Mouse (Mus musculus): ENCODE data around the gene Gls. TPM values are rescaled to one million over a fixed set of nuclear protein-coding genes. Genes with fewer than 3 reads are reported as not detected.

Gls gene
- polyA plus RNA-seq, 1 experiment from 2014 or later: 37.1 TPM

GRCm38 (mm10) chr1:52231939-52232765, 880 bp downstream of the Gls start:
- Histone ChIP-seq H3K27me3 (no peaks in the 10 kb centered on the region), H3K27ac (replicated peaks) (peak overlapping the region; percentile 97), H3K4me2 (replicated peaks) (peak overlapping the region; percentile 57), H3K4me3 (peak overlapping the region; percentile 89), H3K9ac (replicated peaks) (peak overlapping the region; percentile 93), H3K9me3 (no peaks in the 10 kb centered on the region), H3K4me1 (peaks cover 23% of the 10 kb centered on the region), H3K36me3 (no peaks in the 10 kb centered on the region)
- WGBS: under 1% methylated on average over 66 of the region's 69 CpGs
- ATAC-seq (replicated peaks): peak; percentile 47

GRCm38 (mm10) chr1:52230404-52230803, 2.6 kb downstream of the Gls start:
- Histone ChIP-seq H3K9me3 (no peaks in the 10 kb centered on the region), H3K9ac (replicated peaks) (no peak overlapping the region), H3K27me3 (no peaks in the 10 kb centered on the region), H3K4me1 (peaks cover 23% of the 10 kb centered on the region), H3K36me3 (no peaks in the 10 kb centered on the region), H3K4me2 (replicated peaks) (peak overlapping the region; percentile 57; the same call in 1 of the 2 replicates), H3K27ac (replicated peaks) (no peak overlapping the region), H3K4me3 (0 out of 2 replicates have a peak overlapping the region, but pooled peaks have one; percentile 89)
- no peak for ATAC-seq (replicated peaks)
- WGBS: 78% methylated on average over 1 of the region's 1 CpGs

- H3K27ac ChIP-seq (replicated peaks): no peak overlapping the region
- H3K36me3 ChIP-seq: no peaks in the 10 kb centered on the region
- H3K9me3 ChIP-seq: no peaks in the 10 kb centered on the region
- 82% methylated on average over 6 of the region's 6 CpGs for whole genome bisulfite sequencing
- no peaks in the 10 kb centered on the region for H3K27me3 ChIP-seq
- no peak overlapping the region for H3K4me3 ChIP-seq
- peaks cover 24% of the 10 kb centered on the region for H3K4me1 ChIP-seq
- H3K4me2 ChIP-seq (replicated peaks): no peak overlapping the region
- ATAC-seq (replicated peaks): no peak
- H3K9ac ChIP-seq (replicated peaks): no peak overlapping the region
Measured at GRCm38 (mm10) chr1:52228178-52228577, 4.9 kb downstream of the Gls start.

- Histone ChIP-seq H3K27me3 (no peaks in the 10 kb centered on the region), H3K9ac (replicated peaks) (no peak overlapping the region), H3K27ac (replicated peaks) (no peak overlapping the region), H3K36me3 (no peaks in the 10 kb centered on the region), H3K9me3 (no peaks in the 10 kb centered on the region), H3K4me2 (replicated peaks) (no peak overlapping the region), H3K4me3 (no peak overlapping the region), H3K4me1 (peaks cover 20% of the 10 kb centered on the region)
- ATAC-seq (replicated peaks): no peak
Measured at GRCm38 (mm10) chr1:52226416-52226815, 6.6 kb downstream of the Gls start.

GRCm38 (mm10) chr1:52216766-52217165, 16.3 kb downstream of the Gls start:
- no peak overlapping the region for H3K9ac ChIP-seq (replicated peaks)
- peaks cover 2% of the 10 kb centered on the region; the same call in 1 of the 2 replicates for H3K9me3 ChIP-seq
- no peak overlapping the region for H3K4me3 ChIP-seq
- H3K36me3 ChIP-seq: peaks cover 3% of the 10 kb centered on the region
- no peaks in the 10 kb centered on the region for H3K27me3 ChIP-seq
- H3K4me1 ChIP-seq: no peaks in the 10 kb centered on the region
- no peak for ATAC-seq (replicated peaks)
- no peak overlapping the region for H3K27ac ChIP-seq (replicated peaks)
- H3K4me2 ChIP-seq (replicated peaks): no peak overlapping the region

- H3K4me3 ChIP-seq: no peak overlapping the region
- H3K9ac ChIP-seq (replicated peaks): no peak overlapping the region
- H3K27ac ChIP-seq (replicated peaks): no peak overlapping the region
- H3K4me1 ChIP-seq: no peaks in the 10 kb centered on the region
- WGBS: 90% methylated on average over 2 of the region's 2 CpGs
- H3K4me2 ChIP-seq (replicated peaks): no peak overlapping the region
- no peaks in the 10 kb centered on the region for H3K27me3 ChIP-seq
- H3K36me3 ChIP-seq: peaks cover 4% of the 10 kb centered on the region
- H3K9me3 ChIP-seq: no peaks in the 10 kb centered on the region
- no peak for ATAC-seq (replicated peaks)
Measured at GRCm38 (mm10) chr1:52182992-52183391, 50.0 kb downstream of the Gls start.

GRCm38 (mm10) chr1:52181994-52182393, 51.0 kb downstream of the Gls start:
- Histone ChIP-seq H3K27me3 (no peaks in the 10 kb centered on the region), H3K27ac (replicated peaks) (no peak overlapping the region), H3K4me1 (no peaks in the 10 kb centered on the region), H3K9ac (replicated peaks) (no peak overlapping the region), H3K4me2 (replicated peaks) (no peak overlapping the region), H3K4me3 (no peak overlapping the region), H3K9me3 (no peaks in the 10 kb centered on the region), H3K36me3 (no peaks in the 10 kb centered on the region)
- ATAC-seq (replicated peaks): no peak

GRCm38 (mm10) chr1:52179939-52180568, 53.0 kb downstream of the Gls start:
- Histone ChIP-seq H3K4me1 (0 out of 2 replicates have a peak, but pooled peaks cover 3% of the 10 kb centered on the region), H3K27me3 (no peaks in the 10 kb centered on the region), H3K4me3 (no peak overlapping the region), H3K4me2 (replicated peaks) (no peak overlapping the region), H3K36me3 (no peaks in the 10 kb centered on the region), H3K9ac (replicated peaks) (no peak overlapping the region), H3K27ac (replicated peaks) (no peak overlapping the region), H3K9me3 (no peaks in the 10 kb centered on the region)
- WGBS: 95% methylated on average over 9 of the region's 9 CpGs
- ATAC-seq (replicated peaks): no peak

- Histone ChIP-seq H3K27ac (replicated peaks) (no peak overlapping the region), H3K4me2 (replicated peaks) (no peak overlapping the region), H3K9ac (replicated peaks) (no peak overlapping the region), H3K4me3 (no peak overlapping the region), H3K9me3 (no peaks in the 10 kb centered on the region), H3K36me3 (no peaks in the 10 kb centered on the region), H3K4me1 (0 out of 2 replicates have a peak, but pooled peaks cover 3% of the 10 kb centered on the region), H3K27me3 (no peaks in the 10 kb centered on the region)
- 85% methylated on average over 2 of the region's 2 CpGs for WGBS
- ATAC-seq (replicated peaks): no peak
Measured at GRCm38 (mm10) chr1:52176999-52177398, 56.0 kb downstream of the Gls start.

GRCm38 (mm10) chr1:52175983-52176382, 57.0 kb downstream of the Gls start:
- no peak for ATAC-seq (replicated peaks)
- Histone ChIP-seq H3K4me1 (0 out of 2 replicates have a peak, but pooled peaks cover 3% of the 10 kb centered on the region), H3K9me3 (no peaks in the 10 kb centered on the region), H3K9ac (replicated peaks) (no peak overlapping the region), H3K27me3 (no peaks in the 10 kb centered on the region), H3K36me3 (no peaks in the 10 kb centered on the region), H3K4me3 (no peak overlapping the region), H3K4me2 (replicated peaks) (no peak overlapping the region), H3K27ac (replicated peaks) (no peak overlapping the region)
- 76% methylated on average over 3 of the region's 3 CpGs for WGBS

GRCm38 (mm10) chr1:52175321-52175720, 57.7 kb downstream of the Gls start:
- Histone ChIP-seq H3K27me3 (no peaks in the 10 kb centered on the region), H3K4me3 (no peak overlapping the region), H3K36me3 (no peaks in the 10 kb centered on the region), H3K27ac (replicated peaks) (no peak overlapping the region), H3K9me3 (no peaks in the 10 kb centered on the region), H3K4me2 (replicated peaks) (no peak overlapping the region), H3K4me1 (0 out of 2 replicates have a peak, but pooled peaks cover 3% of the 10 kb centered on the region), H3K9ac (replicated peaks) (no peak overlapping the region)
- 70% methylated on average over 5 of the region's 5 CpGs for WGBS
- ATAC-seq (replicated peaks): no peak

- WGBS: 78% methylated on average over 8 of the region's 8 CpGs
- ATAC-seq (replicated peaks): no peak
- Histone ChIP-seq H3K27me3 (no peaks in the 10 kb centered on the region), H3K9ac (replicated peaks) (no peak overlapping the region), H3K36me3 (no peaks in the 10 kb centered on the region), H3K4me1 (0 out of 2 replicates have a peak, but pooled peaks cover 3% of the 10 kb centered on the region), H3K27ac (replicated peaks) (no peak overlapping the region), H3K4me2 (replicated peaks) (no peak overlapping the region), H3K9me3 (no peaks in the 10 kb centered on the region), H3K4me3 (no peak overlapping the region)
Measured at GRCm38 (mm10) chr1:52171271-52171670, 61.8 kb downstream of the Gls start.
